Mouse (Mus musculus): ENCODE measurements around the gene Btbd9. TPM values are rescaled to one million over a fixed set of nuclear protein-coding genes. Genes with fewer than 3 reads are reported as not detected.
A peak's percentile ranks its signal among the peaks of the same experiment; 100 is the strongest.

Btbd9 gene
- polyA plus RNA-seq, 1 experiment from 2014 or later, result 135 TPM

GRCm38 (mm10) chr17:30464240-30464745, 112.0 kb downstream of the Btbd9 start:
- Histone ChIP-seq H3K9me3 (ENCODE audit: control insufficient read depth, low read length) (no peaks in the 10 kb centered on the region), H3K27me3 (replicated peaks; ENCODE audit: control insufficient read depth, insufficient read depth, low read length) (no peaks in the 10 kb centered on the region), H3K9ac (ENCODE audit: low read depth, low read length) (no peak overlapping the region), H3K4me1 (ENCODE audit: control insufficient read depth, insufficient read depth, low read depth, low read length) (peaks cover 24% of the 10 kb centered on the region), H3K36me3 (ENCODE audit: control insufficient read depth, insufficient read depth, low read length) (no peaks in the 10 kb centered on the region), H3K4me3 (ENCODE audit: low read length) (no peak overlapping the region), H3K27ac (ENCODE audit: low read depth, low read length) (no peak overlapping the region), H3K4me2 (ENCODE audit: low read length) (no peak overlapping the region)
- ATAC-seq, result no peak
- 49% methylated on average over 5 of the region's 5 CpGs for WGBS

DNA sequence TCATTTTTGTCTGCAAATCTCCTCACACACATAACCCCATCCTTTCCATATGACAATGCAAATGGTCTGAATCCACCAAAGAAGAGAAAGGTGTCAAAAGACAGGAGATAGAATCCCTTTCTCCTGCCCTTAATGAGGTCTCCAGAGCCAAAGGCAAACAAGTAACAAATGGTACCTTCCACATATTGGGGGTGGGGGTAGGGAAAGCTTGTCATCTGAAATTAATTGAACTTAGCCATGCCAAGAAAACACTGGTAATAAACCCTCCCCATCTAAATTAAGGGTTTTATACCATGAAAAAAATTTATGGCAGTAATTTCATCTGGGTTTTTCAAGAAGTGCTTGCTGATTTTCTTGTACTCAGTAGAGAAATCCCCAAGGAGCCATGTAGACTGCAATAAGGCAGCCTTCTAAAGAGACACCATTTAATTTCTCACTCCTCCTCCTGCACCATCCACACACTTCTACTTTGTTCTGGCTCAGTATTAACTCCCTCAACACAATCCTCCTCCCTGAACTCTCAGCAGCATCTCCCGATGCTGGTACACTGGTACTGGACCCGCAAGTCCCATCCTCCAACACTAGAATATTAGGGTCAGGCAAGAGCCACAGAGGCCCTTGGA, 115.5 kb downstream of the Btbd9 start:
- no peak overlapping the region for H3K27ac ChIP-seq (ENCODE audit: low read depth, low read length)
- no peaks in the 10 kb centered on the region for H3K36me3 ChIP-seq (ENCODE audit: control insufficient read depth, insufficient read depth, low read length)
- no peak for ATAC-seq
- no peaks in the 10 kb centered on the region for H3K27me3 ChIP-seq (replicated peaks; ENCODE audit: control insufficient read depth, insufficient read depth, low read length)
- no peak overlapping the region for H3K4me2 ChIP-seq (ENCODE audit: low read length)
- 62% methylated on average over 2 of the region's 2 CpGs for WGBS
- H3K4me3 ChIP-seq (ENCODE audit: low read length), result no peak overlapping the region
- H3K9ac ChIP-seq (ENCODE audit: low read depth, low read length), result no peak overlapping the region
- peaks cover 18% of the 10 kb centered on the region for H3K4me1 ChIP-seq (ENCODE audit: control insufficient read depth, insufficient read depth, low read depth, low read length)
- H3K9me3 ChIP-seq (ENCODE audit: control insufficient read depth, low read length), result no peaks in the 10 kb centered on the region

DNA sequence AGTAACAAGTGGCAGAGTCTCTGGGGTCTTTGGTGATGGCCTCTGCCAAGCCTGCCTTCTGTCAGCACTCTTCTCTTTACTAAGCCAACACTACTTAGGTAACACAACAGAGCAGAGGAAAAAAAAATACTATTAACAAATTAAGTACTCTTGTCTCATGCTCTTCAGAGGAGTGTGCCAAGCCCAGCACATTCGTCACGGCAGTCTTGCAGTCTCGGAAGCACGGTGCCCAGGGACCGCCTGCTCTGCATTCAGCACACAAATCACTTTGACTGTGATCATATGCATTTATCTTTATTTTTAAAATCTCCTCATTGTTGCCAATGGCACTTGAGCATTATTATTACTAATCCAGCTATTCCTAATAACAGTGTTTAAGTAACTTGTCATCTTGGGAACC, 116.6 kb downstream of the Btbd9 start:
- Histone ChIP-seq H3K36me3 (ENCODE audit: control insufficient read depth, insufficient read depth, low read length) (no peaks in the 10 kb centered on the region), H3K4me2 (ENCODE audit: low read length) (no peak overlapping the region), H3K4me3 (ENCODE audit: low read length) (no peak overlapping the region), H3K9ac (ENCODE audit: low read depth, low read length) (no peak overlapping the region), H3K9me3 (ENCODE audit: control insufficient read depth, low read length) (no peaks in the 10 kb centered on the region), H3K27ac (ENCODE audit: low read depth, low read length) (no peak overlapping the region), H3K4me1 (ENCODE audit: control insufficient read depth, insufficient read depth, low read depth, low read length) (peaks cover 18% of the 10 kb centered on the region), H3K27me3 (replicated peaks; ENCODE audit: control insufficient read depth, insufficient read depth, low read length) (no peaks in the 10 kb centered on the region)
- 34% methylated on average over 5 of the region's 5 CpGs for WGBS
- peak; percentile 34; the same call in 1 of the 2 replicates for ATAC-seq

DNA sequence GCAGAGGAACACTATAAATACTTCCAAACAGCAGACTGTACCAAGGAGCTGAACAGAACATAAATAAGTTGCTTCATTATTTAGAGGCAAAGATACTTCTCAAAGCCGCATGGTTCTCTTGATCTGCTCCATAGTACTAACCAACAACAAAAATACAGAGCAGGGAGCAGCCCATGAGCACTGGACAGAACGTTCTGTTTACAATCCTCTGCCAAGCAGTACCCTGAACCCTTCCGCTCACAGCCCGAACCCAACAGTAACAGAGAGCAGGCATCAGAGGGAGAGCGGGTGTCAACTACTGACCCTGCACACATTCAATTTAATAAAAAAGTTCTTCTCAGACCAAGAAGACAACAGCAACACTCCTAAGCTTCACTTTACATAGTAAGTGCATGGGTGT, 117.4 kb downstream of the Btbd9 start:
- WGBS, result 88% methylated on average over 5 of the region's 5 CpGs
- no peak overlapping the region for H3K27ac ChIP-seq (ENCODE audit: low read depth, low read length)
- no peak overlapping the region for H3K4me2 ChIP-seq (ENCODE audit: low read length)
- H3K36me3 ChIP-seq (ENCODE audit: control insufficient read depth, insufficient read depth, low read length), result no peaks in the 10 kb centered on the region
- H3K9ac ChIP-seq (ENCODE audit: low read depth, low read length), result no peak overlapping the region
- peaks cover 24% of the 10 kb centered on the region for H3K4me1 ChIP-seq (ENCODE audit: control insufficient read depth, insufficient read depth, low read depth, low read length)
- no peak for ATAC-seq
- no peaks in the 10 kb centered on the region for H3K27me3 ChIP-seq (replicated peaks; ENCODE audit: control insufficient read depth, insufficient read depth, low read length)
- no peaks in the 10 kb centered on the region for H3K9me3 ChIP-seq (ENCODE audit: control insufficient read depth, low read length)
- H3K4me3 ChIP-seq (ENCODE audit: low read length), result no peak overlapping the region

- Histone ChIP-seq H3K9me3 (ENCODE audit: control insufficient read depth, low read length) (no peaks in the 10 kb centered on the region), H3K36me3 (ENCODE audit: control insufficient read depth, insufficient read depth, low read length) (no peaks in the 10 kb centered on the region), H3K27me3 (replicated peaks; ENCODE audit: control insufficient read depth, insufficient read depth, low read length) (no peaks in the 10 kb centered on the region), H3K4me1 (ENCODE audit: control insufficient read depth, insufficient read depth, low read depth, low read length) (peaks cover 24% of the 10 kb centered on the region), H3K4me3 (ENCODE audit: low read length) (no peak overlapping the region), H3K4me2 (ENCODE audit: low read length) (no peak overlapping the region), H3K27ac (ENCODE audit: low read depth, low read length) (no peak overlapping the region), H3K9ac (ENCODE audit: low read depth, low read length) (no peak overlapping the region)
- ATAC-seq, result no peak
- 67% methylated on average over 3 of the region's 3 CpGs for WGBS
These were observed 118.0 kb downstream of the Btbd9 start for GRCm38 (mm10) chr17:30458301-30458700.

DNA sequence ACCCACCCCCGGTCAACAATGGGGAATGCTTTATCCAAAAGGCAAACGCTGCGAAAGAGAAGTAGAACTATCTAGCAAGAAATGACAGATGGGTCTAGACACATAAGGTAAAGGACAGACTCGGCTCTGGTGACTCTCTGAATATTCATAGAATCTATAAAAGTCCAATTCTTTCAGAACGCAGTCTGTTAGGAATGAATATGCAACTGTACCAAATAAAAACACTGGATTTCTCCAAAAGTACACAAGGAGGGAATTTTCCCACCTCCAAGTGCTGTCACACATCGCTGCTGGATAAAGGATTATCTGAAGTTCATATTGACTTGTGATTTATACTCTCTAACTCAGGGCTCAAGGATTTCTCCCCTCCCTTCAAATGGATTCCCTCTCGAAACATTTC, 118.8 kb downstream of the Btbd9 start:
- Histone ChIP-seq H3K27me3 (replicated peaks; ENCODE audit: control insufficient read depth, insufficient read depth, low read length) (no peaks in the 10 kb centered on the region), H3K36me3 (ENCODE audit: control insufficient read depth, insufficient read depth, low read length) (no peaks in the 10 kb centered on the region), H3K4me1 (ENCODE audit: control insufficient read depth, insufficient read depth, low read depth, low read length) (peaks cover 24% of the 10 kb centered on the region), H3K9ac (ENCODE audit: low read depth, low read length) (no peak overlapping the region), H3K4me2 (ENCODE audit: low read length) (no peak overlapping the region), H3K4me3 (ENCODE audit: low read length) (no peak overlapping the region), H3K27ac (ENCODE audit: low read depth, low read length) (no peak overlapping the region), H3K9me3 (ENCODE audit: control insufficient read depth, low read length) (no peaks in the 10 kb centered on the region)
- ATAC-seq, result no peak
- 59% methylated on average over 7 of the region's 7 CpGs for WGBS

GRCm38 (mm10) chr17:30456293-30456692, 120.0 kb downstream of the Btbd9 start:
- Histone ChIP-seq H3K9ac (ENCODE audit: low read depth, low read length) (no peak overlapping the region), H3K4me1 (ENCODE audit: control insufficient read depth, insufficient read depth, low read depth, low read length) (peaks cover 24% of the 10 kb centered on the region), H3K36me3 (ENCODE audit: control insufficient read depth, insufficient read depth, low read length) (no peaks in the 10 kb centered on the region), H3K27me3 (replicated peaks; ENCODE audit: control insufficient read depth, insufficient read depth, low read length) (no peaks in the 10 kb centered on the region), H3K4me2 (ENCODE audit: low read length) (no peak overlapping the region), H3K9me3 (ENCODE audit: control insufficient read depth, low read length) (no peaks in the 10 kb centered on the region), H3K27ac (ENCODE audit: low read depth, low read length) (no peak overlapping the region), H3K4me3 (ENCODE audit: low read length) (no peak overlapping the region)
- ATAC-seq, result no peak
- WGBS, result 66% methylated on average over 12 of the region's 12 CpGs

GRCm38 (mm10) chr17:30454862-30455243, 121.4 kb downstream of the Btbd9 start:
- Histone ChIP-seq H3K9ac (ENCODE audit: low read depth, low read length) (no peak overlapping the region), H3K4me3 (ENCODE audit: low read length) (no peak overlapping the region), H3K27ac (ENCODE audit: low read depth, low read length) (no peak overlapping the region), H3K9me3 (ENCODE audit: control insufficient read depth, low read length) (no peaks in the 10 kb centered on the region), H3K4me1 (ENCODE audit: control insufficient read depth, insufficient read depth, low read depth, low read length) (peaks cover 14% of the 10 kb centered on the region), H3K4me2 (ENCODE audit: low read length) (no peak overlapping the region), H3K27me3 (replicated peaks; ENCODE audit: control insufficient read depth, insufficient read depth, low read length) (no peaks in the 10 kb centered on the region), H3K36me3 (ENCODE audit: control insufficient read depth, insufficient read depth, low read length) (no peaks in the 10 kb centered on the region)
- 22% methylated on average over 3 of the region's 3 CpGs for WGBS
- 0 out of 2 replicates have a peak, but pooled peaks have one; percentile 40 for ATAC-seq

DNA sequence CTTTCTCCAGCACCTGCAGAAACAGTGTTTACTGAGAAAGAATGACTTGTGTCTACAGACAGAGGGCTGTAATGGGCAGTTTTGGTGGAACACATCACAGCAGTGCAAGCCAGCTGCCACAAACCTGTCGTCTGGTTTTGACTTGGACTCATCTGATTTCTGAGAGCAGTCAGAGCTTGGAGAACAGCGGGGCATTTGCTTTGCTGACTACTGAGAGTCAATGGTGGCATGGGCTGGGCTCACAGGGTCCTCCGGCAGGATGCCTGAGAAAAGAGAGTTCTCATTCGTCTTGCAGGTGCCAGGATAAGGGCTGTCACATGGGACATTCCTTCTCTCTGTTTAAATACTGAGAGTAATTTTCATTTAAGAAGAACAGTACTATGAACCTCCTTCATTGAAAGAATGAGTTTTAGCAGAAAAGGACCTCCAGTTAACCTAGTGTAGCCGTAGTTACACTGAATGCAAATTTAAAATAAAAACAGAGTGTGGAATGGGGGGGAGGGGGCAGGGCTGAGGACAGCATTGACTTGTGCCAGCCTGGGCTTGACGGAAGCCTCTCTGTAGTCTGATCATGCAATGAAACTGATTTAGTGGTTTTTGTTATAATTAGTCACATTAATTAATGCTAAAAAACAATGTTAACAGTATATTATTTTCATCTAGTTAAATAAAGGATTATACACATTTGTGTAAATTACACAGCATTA, 122.0 kb downstream of the Btbd9 start:
- H3K36me3 ChIP-seq (ENCODE audit: control insufficient read depth, insufficient read depth, low read length), result no peaks in the 10 kb centered on the region
- ATAC-seq, result 0 out of 2 replicates have a peak, but pooled peaks have one; percentile 40
- H3K9ac ChIP-seq (ENCODE audit: low read depth, low read length), result no peak overlapping the region
- H3K4me2 ChIP-seq (ENCODE audit: low read length), result no peak overlapping the region
- WGBS, result 36% methylated on average over 6 of the region's 6 CpGs
- no peaks in the 10 kb centered on the region for H3K27me3 ChIP-seq (replicated peaks; ENCODE audit: control insufficient read depth, insufficient read depth, low read length)
- H3K4me1 ChIP-seq (ENCODE audit: control insufficient read depth, insufficient read depth, low read depth, low read length), result peaks cover 14% of the 10 kb centered on the region
- no peak overlapping the region for H3K27ac ChIP-seq (ENCODE audit: low read depth, low read length)
- H3K9me3 ChIP-seq (ENCODE audit: control insufficient read depth, low read length), result no peaks in the 10 kb centered on the region
- H3K4me3 ChIP-seq (ENCODE audit: low read length), result no peak overlapping the region
